Comparison of ENCODE assay signal across 20 mouse cellular contexts in the genomic region with DNA sequence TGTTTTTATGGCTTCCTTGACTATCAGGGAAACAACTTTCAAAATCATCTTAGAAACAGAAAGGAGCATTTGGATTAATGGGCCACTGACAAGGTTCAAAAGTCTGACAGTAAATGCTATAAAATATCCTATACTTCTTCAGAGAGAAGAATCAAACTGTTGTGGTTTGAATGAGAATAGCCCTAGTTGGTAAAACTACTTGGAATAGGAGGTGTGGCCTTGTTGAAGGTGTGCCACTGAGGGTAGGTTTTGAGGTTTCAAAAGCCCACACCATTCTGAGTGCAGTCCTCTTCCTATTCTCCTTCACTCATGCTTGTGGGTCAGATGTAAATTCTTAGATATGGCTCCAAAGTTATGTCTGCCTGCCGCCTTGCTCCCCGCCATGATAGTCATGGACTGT.
"Had no signal": no experiment of that assay in that cellular context is flagged by ENCODE, and none has a peak within 500 bp of the region (broad histone marks: within the 10 kb centered on the region; RNA-seq: fewer than 3 reads in every experiment).

No protein-coding gene starts in this region.

- H3K36me3 ChIP-seq: midbrain, embryonic 12.5 days; neural tube, embryonic 13.5 days; neural tube, embryonic 15.5 days; stomach, embryonic 15.5 days had no signal

- ATAC-seq: midbrain, embryonic 16.5 days had no signal

- H3K27me3 ChIP-seq: midbrain, embryonic 12.5 days; neural tube, embryonic 13.5 days; neural tube, embryonic 15.5 days; stomach, embryonic 15.5 days had no signal

- H3K4me3 ChIP-seq: midbrain, embryonic 10.5 days; midbrain, embryonic 12.5 days; myocyte; neural tube, embryonic 13.5 days; neural tube, embryonic 15.5 days; stomach, embryonic 15.5 days had no signal

- H3K9ac ChIP-seq: lung, embryonic 14.5 days; midbrain, embryonic 12.5 days; neural tube, embryonic 13.5 days; neural tube, embryonic 15.5 days; stomach, embryonic 15.5 days had no signal

- H3K27ac ChIP-seq: macrophage; midbrain, embryonic 10.5 days; midbrain, embryonic 12.5 days; neural tube, embryonic 13.5 days; neural tube, embryonic 15.5 days; stomach, embryonic 15.5 days; stomach, postnatal 0 days had no signal

- H3K4me1 ChIP-seq: midbrain, embryonic 10.5 days; midbrain, embryonic 12.5 days; neural tube, embryonic 13.5 days; neural tube, embryonic 15.5 days; stomach, embryonic 15.5 days had no signal

- DNase-seq: lung, adult 18-20 months; lung, embryonic 14.5 days; lung, postnatal 10 days; midbrain, embryonic 14.5 days; retina, postnatal 1 day; right cerebral cortex, adult 18-20 months; right cerebral cortex, postnatal 25 days; right cerebral cortex, postnatal 4 days; thymus, adult 2 months; thymus, postnatal 25 days; thymus, postnatal 4 days had no signal

- H3K4me2 ChIP-seq: lung, embryonic 14.5 days; midbrain, embryonic 12.5 days; neural tube, embryonic 13.5 days; neural tube, embryonic 15.5 days; stomach, embryonic 15.5 days had no signal

- H3K9me3 ChIP-seq: midbrain, embryonic 10.5 days; midbrain, embryonic 12.5 days; neural tube, embryonic 13.5 days; neural tube, embryonic 15.5 days; stomach, embryonic 15.5 days had no signal
